Mouse (Mus musculus): Measurements from ENCODE around the gene Vmn1r53. TPM values are rescaled to one million over a fixed set of nuclear protein-coding genes. Genes with fewer than 3 reads are reported as not detected.

Vmn1r53 gene
- 0.08 TPM in 1 of 2 replicates, not detected in the other for polyA plus RNA-seq (2012; rRNA removed)

DNA sequence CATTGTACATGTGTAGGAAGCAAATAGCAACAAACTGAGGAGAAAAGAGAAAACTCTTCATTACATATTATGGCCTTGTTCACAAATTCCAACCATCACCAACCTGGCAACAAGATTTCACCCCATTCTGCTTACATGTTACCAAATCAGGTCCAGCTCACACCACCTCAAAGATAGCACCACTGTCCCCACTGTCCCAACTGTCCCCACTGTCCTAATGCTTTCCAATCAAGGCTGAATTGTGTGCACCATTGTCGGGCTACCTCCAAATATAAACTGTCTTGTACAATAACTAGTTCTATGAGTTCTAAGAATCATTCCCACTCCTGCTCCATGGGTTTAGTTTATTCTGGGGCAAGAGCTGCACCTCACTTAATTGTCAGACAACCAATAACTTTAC, at the start of gene Vmn1r53:
Gene Vmn1r53 (minus strand): TSS at position 101 of the 400 bp plus-strand sequence.

DNA sequence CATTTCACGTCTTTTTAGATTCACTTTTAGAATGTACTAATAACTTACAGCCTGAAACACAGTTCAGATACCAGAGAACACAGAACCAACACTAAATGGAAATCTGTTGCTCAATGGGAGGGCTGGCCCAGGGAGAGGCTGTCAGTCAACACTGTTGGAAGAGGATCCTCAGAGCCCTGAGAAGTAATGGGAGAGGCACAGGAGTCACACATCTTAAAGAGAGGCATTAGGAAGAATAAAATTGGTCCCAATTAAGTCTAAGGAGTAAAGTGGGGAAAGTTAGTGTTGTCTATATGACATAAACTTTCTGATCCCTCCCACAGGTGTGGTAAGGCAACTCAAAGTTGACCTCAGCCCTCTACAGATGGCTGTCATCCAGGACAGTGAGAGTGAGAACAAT, 21.8 kb upstream of the Vmn1r53 start, which contains the start of gene Vmn1r54:
Gene Vmn1r54 (plus strand): TSS at position 301 of the 400 bp plus-strand sequence.

DNA sequence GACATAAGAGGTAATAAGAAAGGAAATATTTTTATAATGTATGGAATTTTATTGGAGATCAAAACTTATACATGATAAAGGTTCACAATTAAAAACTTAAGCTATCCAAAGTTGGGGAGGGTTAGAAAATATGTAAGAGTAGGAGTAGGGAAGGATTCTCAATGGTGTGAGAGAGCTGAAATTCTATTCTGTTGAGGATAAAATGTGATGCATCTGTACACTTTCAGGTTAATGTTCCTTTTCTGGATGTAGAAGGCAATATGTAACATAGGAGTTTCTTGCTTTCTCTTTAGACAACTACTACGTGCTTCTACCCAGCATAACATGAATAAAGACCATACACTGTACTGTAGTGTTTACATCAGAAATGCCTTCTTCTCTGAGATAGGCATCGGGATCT, 21.7 kb downstream of the Vmn1r53 start, which contains the start of gene V1ra8:
Gene V1ra8 (plus strand): TSS at position 301 of the 400 bp plus-strand sequence.

DNA sequence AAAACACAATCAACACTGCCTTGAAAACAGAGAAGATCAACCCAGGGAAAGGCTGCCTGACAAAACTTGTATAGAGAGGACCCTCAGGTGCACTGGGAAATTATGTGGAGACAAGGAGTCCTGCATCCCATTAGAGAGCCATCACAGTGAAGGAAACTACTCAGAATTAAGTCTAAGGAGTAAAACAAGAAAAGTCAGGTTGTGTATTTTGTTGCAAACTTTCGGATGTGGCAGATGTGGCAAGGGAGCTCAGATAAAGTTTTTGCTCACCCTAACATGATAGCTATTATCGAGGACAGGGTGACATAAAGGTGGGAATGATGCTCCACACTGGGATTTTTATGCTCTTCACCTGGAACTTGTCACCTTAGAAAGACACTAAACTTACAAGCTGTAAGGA, 49.7 kb downstream of the Vmn1r53 start, which contains the start of gene Vmn1r52:
Gene Vmn1r52 (plus strand): TSS at position 301 of the 400 bp plus-strand sequence.

Other genes with a start within 250 kb of the Vmn1r53 start
- gene Vmn1r47, start 208.3 kb downstream of the Vmn1r53 start, polyA plus RNA-seq (2012; rRNA removed) = not detected in 2 replicates
- not detected in 2 replicates for gene Vmn1r48, start 187.6 kb downstream of the Vmn1r53 start, polyA plus RNA-seq (2012; rRNA removed)
- not detected in 2 replicates for gene Vmn1r49, start 145.9 kb downstream of the Vmn1r53 start, polyA plus RNA-seq (2012; rRNA removed)
- not detected in 2 replicates for gene Vmn1r50, start 123.0 kb downstream of the Vmn1r53 start, polyA plus RNA-seq (2012; rRNA removed)
- gene Vmn1r51, start 101.8 kb downstream of the Vmn1r53 start, polyA plus RNA-seq (2012; rRNA removed) = not detected in 2 replicates
- not detected in 2 replicates for gene Vmn1r52, start 49.6 kb downstream of the Vmn1r53 start, polyA plus RNA-seq (2012; rRNA removed)
- not detected in 2 replicates for gene V1ra8, start 21.6 kb downstream of the Vmn1r53 start, polyA plus RNA-seq (2012; rRNA removed)
- not detected in 2 replicates for gene Vmn1r54, start 21.9 kb upstream of the Vmn1r53 start, polyA plus RNA-seq (2012; rRNA removed)
- not detected in 2 replicates for gene BC048671, start 76.8 kb upstream of the Vmn1r53 start, polyA plus RNA-seq (2012; rRNA removed)
- gene Chst13, start 100.7 kb upstream of the Vmn1r53 start, polyA plus RNA-seq (2012; rRNA removed) = 0.08 and 0.43 TPM in 2 replicates
- gene Uroc1, start 108.8 kb upstream of the Vmn1r53 start, polyA plus RNA-seq (2012; rRNA removed) = 0.01 TPM in 1 of 2 replicates, not detected in the other
- 17.6 and 19.1 TPM in 2 replicates for gene Zxdc, start 145.1 kb upstream of the Vmn1r53 start, polyA plus RNA-seq (2012; rRNA removed)
- 12.7 and 14.2 TPM in 2 replicates for gene Cfap100, start 204.4 kb upstream of the Vmn1r53 start, polyA plus RNA-seq (2012; rRNA removed)
- 12.9 and 16.2 TPM in 2 replicates for gene Klf15, start 238.1 kb upstream of the Vmn1r53 start, polyA plus RNA-seq (2012; rRNA removed)